Mouse (Mus musculus) midbrain, embryonic 10.5 days (tissue): ENCODE measurements around the gene Nrg3. TPM values are rescaled to one million over a fixed set of nuclear protein-coding genes. Genes with fewer than 3 reads are reported as not detected.

ENCODE experiments used
- DNase-seq: peaks from one replicate; pipeline ENCODE4 v3.0.0-alpha.2; 2017; ENCODE audit warnings: low spot score
- H3K27ac ChIP-seq: fragments of 300-500 bp; sonication (generic); replicated peaks from 2 replicates; pipeline ENCODE4 v1.5.1; 2016; ENCODE audit warnings: mild to moderate bottlenecking
- H3K27me3 ChIP-seq: fragments of 300-500 bp; sonication (generic); 2 replicates; pipeline ENCODE4 v1.6.1; 2016; ENCODE audit warnings: low read depth, mild to moderate bottlenecking; ENCODE audit not compliant: poor library complexity, severe bottlenecking
- H3K36me3 ChIP-seq: fragments of 300-500 bp; sonication (generic); 2 replicates; pipeline ENCODE4 v1.6.1; 2016; ENCODE audit warnings: mild to moderate bottlenecking, moderate library complexity
- H3K4me1 ChIP-seq: fragments of 300-500 bp; sonication (generic); 2 replicates; pipeline ENCODE4 v1.6.1; 2016
- H3K4me3 ChIP-seq: fragments of 300-500 bp; sonication (generic); 2 replicates; pipeline ENCODE4 v1.5.1; 2016; ENCODE audit warnings: mild to moderate bottlenecking, moderate library complexity
- H3K9me3 ChIP-seq: fragments of 300-500 bp; sonication (generic); replicated peaks from 2 replicates; pipeline ENCODE4 v1.6.1; 2016; ENCODE audit warnings: mild to moderate bottlenecking
- WGBS: fragments of 180-500 bp; shearing (Covaris S2); methylation state at CpG from one replicate; pipeline ENCODE4 v1.1.7; 2016; 5-methylcytosine and 5-hydroxymethylcytosine counted together
- polyA plus RNA-seq: library from polyadenylated mRNA; unstranded; fragments of >200 nt; fragmentation: Nextera tagmentation; extraction: Ambion mirVana; gene quantifications from 2 replicates; pipeline ENCODE4 v1.2.1, GENCODE M21; 2016

Nrg3 gene
- polyA plus RNA-seq, 1 experiment from 2014 or later, result 0.28 TPM

GRCm38 (mm10) chr14:39034482-39034881 lies 438.4 kb downstream of the Nrg3 start:
- Histone ChIP-seq H3K4me3 (no peak overlapping the region), H3K4me1 (no peaks in the 10 kb centered on the region), H3K27me3 (no peaks in the 10 kb centered on the region), H3K36me3 (no peaks in the 10 kb centered on the region), H3K27ac (no peak overlapping the region), H3K9me3 (no peaks in the 10 kb centered on the region)
- DNase-seq, result no peak
- 94% methylated on average over 3 of the region's 3 CpGs for WGBS

- Histone ChIP-seq H3K4me1 (no peaks in the 10 kb centered on the region), H3K36me3 (no peaks in the 10 kb centered on the region), H3K9me3 (no peaks in the 10 kb centered on the region), H3K4me3 (no peak overlapping the region), H3K27ac (no peak overlapping the region), H3K27me3 (no peaks in the 10 kb centered on the region)
- no peak for DNase-seq
- 92% methylated on average over 2 of the region's 2 CpGs for WGBS
Observed at GRCm38 (mm10) chr14:39023065-39023464, 449.8 kb downstream of the Nrg3 start.

- H3K27ac ChIP-seq, result no peak overlapping the region
- no peaks in the 10 kb centered on the region for H3K27me3 ChIP-seq
- no peak for DNase-seq
- no peaks in the 10 kb centered on the region for H3K4me1 ChIP-seq
- H3K4me3 ChIP-seq, result no peak overlapping the region
- H3K36me3 ChIP-seq, result no peaks in the 10 kb centered on the region
- H3K9me3 ChIP-seq, result no peaks in the 10 kb centered on the region
Observed at GRCm38 (mm10) chr14:39014126-39014525, 458.8 kb downstream of the Nrg3 start.

GRCm38 (mm10) chr14:38997843-38998242 lies 475.0 kb downstream of the Nrg3 start:
- no peaks in the 10 kb centered on the region for H3K9me3 ChIP-seq
- H3K4me1 ChIP-seq, result no peaks in the 10 kb centered on the region
- DNase-seq, result no peak
- 70% methylated on average over 3 of the region's 3 CpGs for WGBS
- no peaks in the 10 kb centered on the region for H3K36me3 ChIP-seq
- H3K27ac ChIP-seq, result no peak overlapping the region
- no peak overlapping the region for H3K4me3 ChIP-seq
- no peaks in the 10 kb centered on the region for H3K27me3 ChIP-seq

GRCm38 (mm10) chr14:38992574-38992866 lies 480.4 kb downstream of the Nrg3 start:
- no peaks in the 10 kb centered on the region for H3K36me3 ChIP-seq
- DNase-seq, result no peak
- no peaks in the 10 kb centered on the region for H3K27me3 ChIP-seq
- no peak overlapping the region for H3K27ac ChIP-seq
- no peaks in the 10 kb centered on the region for H3K9me3 ChIP-seq
- no peaks in the 10 kb centered on the region for H3K4me1 ChIP-seq
- no peak overlapping the region for H3K4me3 ChIP-seq
- 88% methylated on average over 1 of the region's 1 CpGs for WGBS

GRCm38 (mm10) chr14:38991847-38992573 lies 480.9 kb downstream of the Nrg3 start:
- H3K4me3 ChIP-seq, result no peak overlapping the region
- H3K36me3 ChIP-seq, result no peaks in the 10 kb centered on the region
- no peak overlapping the region for H3K27ac ChIP-seq
- H3K27me3 ChIP-seq, result no peaks in the 10 kb centered on the region
- no peaks in the 10 kb centered on the region for H3K9me3 ChIP-seq
- WGBS, result 83% methylated on average over 7 of the region's 7 CpGs
- no peaks in the 10 kb centered on the region for H3K4me1 ChIP-seq
- no peak for DNase-seq

GRCm38 (mm10) chr14:38959367-38959766 lies 513.5 kb downstream of the Nrg3 start:
- Histone ChIP-seq H3K4me3 (no peak overlapping the region), H3K27me3 (no peaks in the 10 kb centered on the region), H3K27ac (no peak overlapping the region), H3K4me1 (no peaks in the 10 kb centered on the region), H3K36me3 (no peaks in the 10 kb centered on the region), H3K9me3 (no peaks in the 10 kb centered on the region)
- WGBS, result 88% methylated on average over 7 of the region's 7 CpGs
- no peak for DNase-seq

- 87% methylated on average over 1 of the region's 1 CpGs for WGBS
- H3K27ac ChIP-seq, result no peak overlapping the region
- H3K9me3 ChIP-seq, result no peaks in the 10 kb centered on the region
- H3K27me3 ChIP-seq, result no peaks in the 10 kb centered on the region
- no peak overlapping the region for H3K4me3 ChIP-seq
- H3K36me3 ChIP-seq, result no peaks in the 10 kb centered on the region
- H3K4me1 ChIP-seq, result no peaks in the 10 kb centered on the region
- no peak for DNase-seq
Observed at GRCm38 (mm10) chr14:38937481-38937880, 535.4 kb downstream of the Nrg3 start.

- 68% methylated on average over 2 of the region's 2 CpGs for WGBS
- Histone ChIP-seq H3K27me3 (no peaks in the 10 kb centered on the region), H3K4me3 (no peak overlapping the region), H3K9me3 (no peaks in the 10 kb centered on the region), H3K27ac (no peak overlapping the region), H3K4me1 (no peaks in the 10 kb centered on the region), H3K36me3 (no peaks in the 10 kb centered on the region)
- DNase-seq, result no peak
Observed at GRCm38 (mm10) chr14:38936483-38937054, 536.3 kb downstream of the Nrg3 start.

- no peaks in the 10 kb centered on the region for H3K9me3 ChIP-seq
- no peak overlapping the region for H3K4me3 ChIP-seq
- H3K4me1 ChIP-seq, result no peaks in the 10 kb centered on the region
- no peaks in the 10 kb centered on the region for H3K36me3 ChIP-seq
- no peak overlapping the region for H3K27ac ChIP-seq
- no peak for DNase-seq
- H3K27me3 ChIP-seq, result no peaks in the 10 kb centered on the region
- 90% methylated on average over 1 of the region's 1 CpGs for whole genome bisulfite sequencing
Observed at GRCm38 (mm10) chr14:38923652-38924051, 549.2 kb downstream of the Nrg3 start.

- H3K4me3 ChIP-seq, result no peak overlapping the region
- 75% methylated on average over 2 of the region's 2 CpGs for WGBS
- H3K9me3 ChIP-seq, result no peaks in the 10 kb centered on the region
- no peak for DNase-seq
- H3K4me1 ChIP-seq, result no peaks in the 10 kb centered on the region
- H3K27me3 ChIP-seq, result no peaks in the 10 kb centered on the region
- no peaks in the 10 kb centered on the region for H3K36me3 ChIP-seq
- H3K27ac ChIP-seq, result no peak overlapping the region
Observed at GRCm38 (mm10) chr14:38920800-38921199, 552.1 kb downstream of the Nrg3 start.

GRCm38 (mm10) chr14:38870591-38870990 lies 602.3 kb downstream of the Nrg3 start:
- Histone ChIP-seq H3K4me1 (no peaks in the 10 kb centered on the region), H3K36me3 (no peaks in the 10 kb centered on the region), H3K9me3 (no peaks in the 10 kb centered on the region), H3K27ac (no peak overlapping the region), H3K27me3 (no peaks in the 10 kb centered on the region), H3K4me3 (no peak overlapping the region)
- DNase-seq, result no peak
- 77% methylated on average over 2 of the region's 2 CpGs for WGBS

GRCm38 (mm10) chr14:38847566-38847965 lies 625.3 kb downstream of the Nrg3 start:
- Histone ChIP-seq H3K36me3 (no peaks in the 10 kb centered on the region), H3K27ac (no peak overlapping the region), H3K27me3 (no peaks in the 10 kb centered on the region), H3K4me3 (no peak overlapping the region), H3K9me3 (no peaks in the 10 kb centered on the region), H3K4me1 (no peaks in the 10 kb centered on the region)
- DNase-seq, result no peak
- 97% methylated on average over 1 of the region's 1 CpGs for WGBS

GRCm38 (mm10) chr14:38847091-38847490 lies 625.8 kb downstream of the Nrg3 start:
- WGBS, result 83% methylated on average over 1 of the region's 1 CpGs
- Histone ChIP-seq H3K27me3 (no peaks in the 10 kb centered on the region), H3K9me3 (no peaks in the 10 kb centered on the region), H3K4me1 (no peaks in the 10 kb centered on the region), H3K4me3 (no peak overlapping the region), H3K36me3 (no peaks in the 10 kb centered on the region), H3K27ac (no peak overlapping the region)
- no peak for DNase-seq
